Mouse (Mus musculus) bone marrow, adult 2 months (tissue): ENCODE data around the gene Camta1.

Experiments
- CTCF ChIP-seq: fragments of 200-500 bp; IDR thresholded peaks from 2 replicates; pipeline ENCODE4 v1.5.1; 2011; ENCODE audit warnings: low read length, control low read depth; ENCODE audit not compliant: control insufficient read depth, insufficient read depth
- POLR2A ChIP-seq: fragments of 200-500 bp; IDR thresholded peaks from 2 replicates; pipeline ENCODE4 v1.6.1; 2011; ENCODE audit warnings: low read depth, mild to moderate bottlenecking, control low read depth, low read length, borderline replicate concordance; ENCODE audit not compliant: control insufficient read depth

- TF ChIP-seq POLR2A (no peak), CTCF (no peak)
Observed at GRCm38 (mm10) chr4:151001397-151001796, 860.3 kb downstream of the Camta1 start.
